Mouse (Mus musculus): ENCODE data around the gene AW011738. TPM values are rescaled to one million over a fixed set of nuclear protein-coding genes. Genes with fewer than 3 reads are reported as not detected.

The AW011738 gene
- polyA plus RNA-seq, 1 experiment from 2014 or later = 1.3 TPM

GRCm38 (mm10) chr4:156208872-156209271 is 5.8 kb downstream of the AW011738 start:
- 86% methylated on average over 4 of the region's 4 CpGs for WGBS
- no peaks in the 10 kb centered on the region for H3K36me3 ChIP-seq
- H3K27me3 ChIP-seq (ENCODE audit: insufficient read depth, poor library complexity, severe bottlenecking) = peaks cover 12% of the 10 kb centered on the region
- H3K27ac ChIP-seq = no peak overlapping the region
- H3K9me3 ChIP-seq = no peaks in the 10 kb centered on the region
- no peak overlapping the region for H3K4me3 ChIP-seq
- no peak for DNase-seq (ENCODE audit: low spot score)
- peaks cover 7% of the 10 kb centered on the region for H3K4me1 ChIP-seq

GRCm38 (mm10) chr4:156209963-156210635 is 7.0 kb downstream of the AW011738 start:
- Histone ChIP-seq H3K9me3 (no peaks in the 10 kb centered on the region), H3K27ac (no peak overlapping the region), H3K27me3 (ENCODE audit: insufficient read depth, poor library complexity, severe bottlenecking) (0 out of 2 replicates have a peak, but pooled peaks cover 3% of the 10 kb centered on the region), H3K4me3 (no peak overlapping the region), H3K4me1 (no peaks in the 10 kb centered on the region), H3K36me3 (no peaks in the 10 kb centered on the region)
- WGBS = 66% methylated on average over 13 of the region's 13 CpGs
- DNase-seq (ENCODE audit: low spot score) = no peak

- Histone ChIP-seq H3K36me3 (no peaks in the 10 kb centered on the region), H3K27ac (no peak overlapping the region)
- WGBS = 89% methylated on average over 13 of the region's 13 CpGs
Observed at GRCm38 (mm10) chr4:156213134-156213533, 10.0 kb downstream of the AW011738 start.

GRCm38 (mm10) chr4:156215649-156216048 is 12.5 kb downstream of the AW011738 start, which contains the start of gene Perm1:
Perm1 (plus strand) TSS chr4:156215868.
- 0 out of 2 replicates have a peak, but pooled peaks cover 7% of the 10 kb centered on the region for H3K27me3 ChIP-seq (ENCODE audit: insufficient read depth, poor library complexity, severe bottlenecking)
- WGBS = 62% methylated on average over 4 of the region's 4 CpGs
- DNase-seq (ENCODE audit: low spot score) = no peak
- no peaks in the 10 kb centered on the region for H3K36me3 ChIP-seq
- H3K9me3 ChIP-seq = no peaks in the 10 kb centered on the region
- peak within 1 kb of the TSS; percentile 72 for H3K27ac ChIP-seq
- peaks cover 22% of the 10 kb centered on the region for H3K4me1 ChIP-seq
- no peak within 1 kb of the TSS for H3K4me3 ChIP-seq

More at GRCm38 (mm10) chr4:156213134-156213533, 10.0 kb downstream of the AW011738 start:
- Histone ChIP-seq H3K9me3 (no peaks in the 10 kb centered on the region), H3K4me1 (peaks cover 22% of the 10 kb centered on the region), H3K4me3 (no peak overlapping the region), H3K27me3 (ENCODE audit: insufficient read depth, poor library complexity, severe bottlenecking) (no peaks in the 10 kb centered on the region)
- no peak for DNase-seq (ENCODE audit: low spot score)

- H3K4me1 ChIP-seq = peaks cover 22% of the 10 kb centered on the region
- H3K36me3 ChIP-seq = no peaks in the 10 kb centered on the region
- H3K27me3 ChIP-seq (ENCODE audit: insufficient read depth, poor library complexity, severe bottlenecking) = 0 out of 2 replicates have a peak, but pooled peaks cover 7% of the 10 kb centered on the region
- 86% methylated on average over 2 of the region's 2 CpGs for WGBS
- no peaks in the 10 kb centered on the region for H3K9me3 ChIP-seq
- H3K27ac ChIP-seq = peak overlapping the region; percentile 24
- no peak for DNase-seq (ENCODE audit: low spot score)
- no peak overlapping the region for H3K4me3 ChIP-seq
Observed at GRCm38 (mm10) chr4:156216196-156216595, 13.1 kb downstream of the AW011738 start.

- Histone ChIP-seq H3K27ac (peak overlapping the region; percentile 72; the same call in 1 of the 2 replicates), H3K9me3 (no peaks in the 10 kb centered on the region), H3K27me3 (ENCODE audit: insufficient read depth, poor library complexity, severe bottlenecking) (0 out of 2 replicates have a peak, but pooled peaks cover 7% of the 10 kb centered on the region), H3K4me3 (no peak overlapping the region), H3K4me1 (peaks cover 22% of the 10 kb centered on the region), H3K36me3 (0 out of 2 replicates have a peak, but pooled peaks cover 2% of the 10 kb centered on the region)
- WGBS = 59% methylated on average over 16 of the region's 16 CpGs
- DNase-seq (ENCODE audit: low spot score) = no peak
Observed at GRCm38 (mm10) chr4:156217022-156217669, 14.0 kb downstream of the AW011738 start.

- H3K4me3 ChIP-seq = no peak overlapping the region
- H3K4me1 ChIP-seq = peaks cover 22% of the 10 kb centered on the region
- 84% methylated on average over 16 of the region's 16 CpGs for WGBS
- DNase-seq (ENCODE audit: low spot score) = no peak
- no peaks in the 10 kb centered on the region for H3K9me3 ChIP-seq
- H3K27me3 ChIP-seq (ENCODE audit: insufficient read depth, poor library complexity, severe bottlenecking) = 0 out of 2 replicates have a peak, but pooled peaks cover 7% of the 10 kb centered on the region
- no peak overlapping the region for H3K27ac ChIP-seq
- 0 out of 2 replicates have a peak, but pooled peaks cover 2% of the 10 kb centered on the region for H3K36me3 ChIP-seq
Observed at GRCm38 (mm10) chr4:156217838-156218237, 14.7 kb downstream of the AW011738 start.

- Histone ChIP-seq H3K4me3 (no peak overlapping the region), H3K9me3 (no peaks in the 10 kb centered on the region), H3K4me1 (peaks cover 22% of the 10 kb centered on the region), H3K36me3 (0 out of 2 replicates have a peak, but pooled peaks cover 2% of the 10 kb centered on the region), H3K27ac (no peak overlapping the region), H3K27me3 (ENCODE audit: insufficient read depth, poor library complexity, severe bottlenecking) (0 out of 2 replicates have a peak, but pooled peaks cover 7% of the 10 kb centered on the region)
- 86% methylated on average over 11 of the region's 11 CpGs for WGBS
- no peak for DNase-seq (ENCODE audit: low spot score)
Observed at GRCm38 (mm10) chr4:156219936-156220335, 16.8 kb downstream of the AW011738 start.

- Histone ChIP-seq H3K27ac (no peak overlapping the region), H3K4me1 (peaks cover 17% of the 10 kb centered on the region), H3K36me3 (peaks cover 6% of the 10 kb centered on the region), H3K27me3 (ENCODE audit: insufficient read depth, poor library complexity, severe bottlenecking) (peaks cover 5% of the 10 kb centered on the region; the same call in 1 of the 2 replicates), H3K9me3 (no peaks in the 10 kb centered on the region), H3K4me3 (no peak overlapping the region)
- DNase-seq (ENCODE audit: low spot score) = no peak
- 71% methylated on average over 2 of the region's 2 CpGs for WGBS
Observed at GRCm38 (mm10) chr4:156224276-156224675, 21.2 kb downstream of the AW011738 start.

GRCm38 (mm10) chr4:156227752-156228392 is 24.8 kb downstream of the AW011738 start:
- Histone ChIP-seq H3K27ac (peak overlapping the region; percentile 36; the same call in 1 of the 2 replicates), H3K36me3 (peaks cover 40% of the 10 kb centered on the region), H3K9me3 (no peaks in the 10 kb centered on the region), H3K4me1 (peaks cover 17% of the 10 kb centered on the region), H3K4me3 (peak overlapping the region; percentile 35), H3K27me3 (ENCODE audit: insufficient read depth, poor library complexity, severe bottlenecking) (peaks cover 12% of the 10 kb centered on the region; the same call in 1 of the 2 replicates)
- DNase-seq (ENCODE audit: low spot score) = no peak
- WGBS = 34% methylated on average over 18 of the region's 18 CpGs

- Histone ChIP-seq H3K36me3 (peaks cover 45% of the 10 kb centered on the region), H3K27me3 (ENCODE audit: insufficient read depth, poor library complexity, severe bottlenecking) (peaks cover 12% of the 10 kb centered on the region; the same call in 1 of the 2 replicates), H3K27ac (peak overlapping the region; percentile 36; the same call in 1 of the 2 replicates), H3K4me1 (peaks cover 22% of the 10 kb centered on the region), H3K4me3 (peak overlapping the region; percentile 35), H3K9me3 (no peaks in the 10 kb centered on the region)
- WGBS = 14% methylated on average over 12 of the region's 12 CpGs
- DNase-seq (ENCODE audit: low spot score) = no peak
Observed at GRCm38 (mm10) chr4:156228393-156229024, 25.4 kb downstream of the AW011738 start.

GRCm38 (mm10) chr4:156234021-156234501 is 31.0 kb downstream of the AW011738 start:
- peaks cover 7% of the 10 kb centered on the region; the same call in 1 of the 2 replicates for H3K27me3 ChIP-seq (ENCODE audit: insufficient read depth, poor library complexity, severe bottlenecking)
- peaks cover 20% of the 10 kb centered on the region for H3K4me1 ChIP-seq
- no peak for DNase-seq (ENCODE audit: low spot score)
- H3K4me3 ChIP-seq = peak overlapping the region; percentile 79
- H3K27ac ChIP-seq = peak overlapping the region; percentile 92
- peaks cover 62% of the 10 kb centered on the region for H3K36me3 ChIP-seq
- H3K9me3 ChIP-seq = no peaks in the 10 kb centered on the region
- 6% methylated on average over 17 of the region's 17 CpGs for WGBS

All from heart, embryonic 10.5 days (tissue).